Mouse (Mus musculus): ENCODE measurements around the gene Lancl2. TPM values are rescaled to one million over a fixed set of nuclear protein-coding genes. Genes with fewer than 3 reads are reported as not detected.

Lancl2 gene
- polyA plus RNA-seq, 1 experiment, result 4.0 TPM

DNA sequence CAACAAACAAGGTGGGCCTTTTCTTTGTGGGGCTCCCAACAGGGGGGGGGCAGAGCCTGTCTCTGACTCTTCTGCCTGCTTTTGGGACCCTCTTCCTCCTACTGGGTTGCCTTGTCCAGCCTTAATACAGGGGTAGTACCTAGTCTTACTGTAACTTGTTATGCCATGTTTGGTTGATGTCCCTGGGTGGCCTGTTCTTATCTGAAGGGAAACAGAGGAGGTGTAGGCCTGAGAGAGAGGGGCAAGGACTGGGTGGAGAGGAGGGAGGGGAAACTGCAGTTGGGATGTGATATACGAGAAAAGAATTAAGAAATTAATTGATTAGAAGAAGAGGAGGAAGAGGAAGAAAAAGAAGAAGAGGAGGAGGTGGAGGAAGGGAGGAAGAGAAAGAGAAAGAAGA lies 63.9 kb downstream of the Lancl2 start:
- WGBS, result 94% methylated on average over 1 of the region's 1 CpGs

DNA sequence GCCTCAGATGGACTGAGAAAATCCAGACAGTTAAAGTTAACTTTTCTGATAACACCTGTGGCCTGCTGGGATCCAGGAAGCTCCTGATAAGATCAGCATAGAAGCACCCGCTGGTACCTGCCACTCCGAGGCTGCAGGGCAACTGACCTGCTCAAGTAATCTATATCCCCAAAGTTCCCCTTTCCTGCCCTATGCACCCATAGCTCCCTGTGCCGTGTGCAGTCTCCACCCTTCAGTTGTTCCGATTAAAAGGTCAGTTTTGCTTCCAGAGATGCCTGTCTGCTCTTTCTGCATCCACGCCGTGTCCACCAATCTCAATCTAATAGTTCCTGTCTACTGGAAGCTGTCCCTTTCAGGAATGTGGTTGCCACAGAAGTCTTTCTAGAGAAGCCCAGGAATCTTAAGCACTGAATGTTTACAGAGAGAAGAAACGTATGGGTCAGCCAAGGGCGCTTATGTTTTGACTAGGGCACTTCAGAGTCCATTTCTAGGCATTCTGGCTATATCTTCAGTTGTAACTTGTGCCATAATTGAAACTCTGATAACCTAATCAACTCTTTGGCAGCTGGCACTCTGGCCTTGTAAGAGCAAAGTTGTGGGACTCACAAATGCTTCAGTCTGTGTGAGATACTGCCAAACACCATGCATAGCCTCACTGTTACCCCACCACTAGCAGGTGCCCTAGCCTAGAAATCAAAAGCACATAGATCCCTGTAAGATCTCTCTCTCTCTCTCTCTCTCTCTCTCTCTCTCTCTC lies 65.0 kb downstream of the Lancl2 start:
- 76% methylated on average over 8 of the region's 8 CpGs for WGBS
- no peak for DNase-seq (ENCODE audit: low read depth, low spot score)

More for the DNA sequence above, 63.9 kb downstream of the Lancl2 start:
- DNase-seq (ENCODE audit: low read depth, low spot score), result no peak

DNA sequence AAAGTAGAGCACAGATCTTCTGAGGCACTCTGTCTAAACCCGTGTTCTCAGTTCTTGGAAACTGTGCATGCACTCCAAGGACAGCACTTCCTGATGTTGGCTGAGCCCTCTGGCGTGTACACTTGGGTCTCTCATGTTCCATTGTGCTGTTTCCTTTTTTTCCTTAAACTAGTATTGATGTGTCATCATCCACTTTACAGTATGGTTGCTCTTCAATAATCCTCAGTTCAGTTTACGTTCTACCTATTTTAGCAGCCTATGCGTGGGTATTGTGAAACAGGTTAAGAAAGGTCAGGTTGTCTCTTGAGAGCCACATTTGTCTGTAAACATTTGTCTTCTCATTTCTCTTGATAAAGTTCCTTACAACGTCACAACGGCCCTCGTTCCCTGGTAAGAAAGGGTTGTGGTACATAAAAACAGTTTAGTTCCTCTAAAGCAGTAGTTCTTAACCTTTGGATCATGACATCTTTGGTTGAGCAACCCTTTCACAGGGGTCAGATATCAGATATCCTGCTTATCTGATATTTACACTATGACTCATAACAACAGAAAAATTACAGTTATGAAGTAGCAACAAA lies 66.7 kb downstream of the Lancl2 start:
- 50% methylated on average over 7 of the region's 7 CpGs for WGBS
- no peak for DNase-seq (ENCODE audit: low read depth, low spot score)

DNA sequence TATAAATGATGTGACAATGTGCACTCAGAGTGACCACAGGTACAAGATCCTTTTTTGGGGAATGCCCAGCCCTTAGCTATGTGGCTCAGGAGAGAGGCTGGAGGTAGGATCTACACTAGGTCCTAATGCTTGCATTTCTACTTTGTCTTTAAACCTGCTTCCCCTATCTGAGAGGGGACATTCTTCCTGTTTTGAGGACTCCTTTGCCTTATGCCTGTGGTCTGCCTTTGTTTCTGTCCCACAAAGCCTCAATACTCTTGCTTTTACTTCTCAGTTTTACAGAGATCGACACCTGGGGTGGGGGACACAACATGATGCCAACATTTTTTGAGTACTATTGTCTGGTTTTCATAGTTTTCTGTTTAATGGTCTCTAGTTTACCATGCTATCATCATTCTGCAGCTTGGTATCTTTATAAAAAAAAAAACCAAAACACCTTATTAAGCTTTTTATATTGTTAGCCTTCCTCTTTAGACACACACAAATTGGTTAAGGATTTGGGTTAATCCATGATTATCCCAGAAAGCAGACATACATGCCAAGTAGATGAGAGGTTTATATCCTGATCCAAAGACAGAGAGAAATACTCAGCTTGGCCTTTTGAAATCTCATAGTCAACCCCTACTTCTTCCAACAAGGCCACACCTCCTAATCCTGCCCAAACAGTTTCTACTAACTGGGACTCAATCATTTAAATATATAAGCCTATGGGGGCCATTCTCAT lies 68.3 kb downstream of the Lancl2 start:
- WGBS, result 89% methylated on average over 1 of the region's 1 CpGs
- no peak for DNase-seq (ENCODE audit: low read depth, low spot score)

DNA sequence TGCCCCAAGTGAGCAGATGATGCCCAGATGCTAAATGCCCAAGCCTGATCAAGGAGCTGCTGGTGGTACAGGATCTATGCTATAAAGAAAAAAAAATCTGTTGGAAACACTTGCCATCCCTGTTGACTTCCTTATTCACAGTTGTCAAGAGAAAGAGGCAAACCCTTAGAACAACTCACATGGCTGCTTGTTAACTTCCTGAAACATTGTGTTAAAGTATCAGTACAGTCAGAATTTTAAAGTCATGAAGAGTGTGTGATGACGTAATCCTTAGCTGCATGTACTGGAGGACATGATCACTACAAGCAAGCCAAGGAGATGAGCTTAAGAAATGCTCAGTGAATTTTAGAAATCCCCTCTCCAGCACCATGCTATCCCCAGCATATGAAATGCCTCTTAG lies 71.5 kb downstream of the Lancl2 start:
- 90% methylated on average over 1 of the region's 1 CpGs for WGBS
- no peak for DNase-seq (ENCODE audit: low read depth, low spot score)

DNA sequence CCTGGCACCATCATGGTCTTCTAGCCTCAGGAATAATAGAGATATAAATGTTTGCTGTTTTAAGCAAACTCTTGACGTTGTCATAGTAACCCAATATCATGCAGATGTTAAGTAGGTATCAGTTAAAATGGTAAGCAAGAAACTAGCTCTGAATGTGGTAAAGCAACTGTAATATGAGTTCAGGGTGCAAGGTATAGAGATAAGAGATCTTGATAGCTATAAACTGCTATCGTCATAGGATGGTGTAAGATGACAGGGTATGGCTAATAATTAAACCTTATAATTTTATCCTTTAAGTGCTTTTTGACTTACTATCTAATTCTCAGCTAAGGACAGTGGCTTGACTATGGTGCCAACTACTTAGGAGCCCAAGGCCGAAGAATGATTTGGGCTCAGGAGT lies 78.0 kb downstream of the Lancl2 start:
- WGBS, result 42% methylated on average over 3 of the region's 3 CpGs
- DNase-seq (ENCODE audit: low read depth, low spot score), result no peak

DNA sequence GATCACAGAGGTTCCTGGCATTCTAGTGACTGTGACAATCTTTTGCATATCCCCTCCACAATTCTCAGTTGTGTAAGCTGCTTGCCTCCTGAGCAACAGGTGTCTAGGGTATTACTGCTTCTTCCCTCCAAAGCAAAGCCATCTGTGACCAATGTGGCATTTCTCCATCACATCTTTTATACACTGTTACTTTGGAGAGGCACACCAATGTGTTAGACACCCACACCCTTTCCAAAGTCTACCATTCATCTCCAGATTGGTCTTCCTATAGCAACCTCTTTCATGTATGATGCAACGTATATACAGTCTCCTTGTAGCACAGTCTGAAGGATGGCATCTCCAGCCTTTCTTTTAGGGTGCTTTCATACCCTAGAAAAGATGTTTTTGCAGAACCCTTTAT lies 80.3 kb downstream of the Lancl2 start:
- WGBS, result 84% methylated on average over 1 of the region's 1 CpGs

DNA sequence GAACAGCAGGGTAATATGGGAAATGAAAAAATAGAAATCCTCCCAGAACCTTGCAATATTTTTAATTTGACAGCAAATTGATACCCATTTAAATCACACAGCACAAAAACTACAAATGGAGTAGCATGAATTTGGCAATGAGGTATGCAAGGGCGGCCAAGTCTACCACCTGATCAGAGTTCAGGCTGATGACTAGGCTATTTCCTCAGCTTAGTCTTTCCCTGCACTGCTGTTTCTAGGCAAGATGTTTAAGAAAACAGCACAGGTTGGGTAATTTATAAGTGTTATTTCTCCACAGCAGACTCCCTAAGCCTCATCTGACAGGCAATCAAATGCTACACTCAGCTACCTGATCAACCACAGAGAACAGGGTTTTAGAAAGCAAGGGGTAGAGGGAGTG lies 81.9 kb downstream of the Lancl2 start:
- DNase-seq (ENCODE audit: low read depth, low spot score), result no peak

More for the DNA sequence above, 80.3 kb downstream of the Lancl2 start:
- no peak for DNase-seq (ENCODE audit: low read depth, low spot score)

DNA sequence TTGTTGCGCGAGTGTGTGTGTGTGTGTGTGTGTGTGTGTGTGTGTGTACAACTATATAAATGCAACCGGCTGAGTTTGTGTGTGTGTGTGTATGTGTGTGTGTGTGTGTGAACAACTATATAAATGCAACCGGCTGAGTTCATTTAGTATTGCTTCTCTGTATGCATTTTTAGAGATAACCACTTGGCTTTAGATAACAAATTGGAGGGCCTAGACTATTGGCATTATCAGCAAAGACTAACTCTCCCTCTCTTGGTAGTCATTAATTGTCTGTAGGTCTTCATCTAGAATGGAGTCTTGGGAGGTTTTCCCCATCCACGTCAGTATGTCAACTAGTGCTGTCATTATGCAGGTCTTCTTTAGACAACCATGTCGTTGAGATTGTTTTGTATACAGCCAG lies 85.0 kb downstream of the Lancl2 start:
- no peak for DNase-seq (ENCODE audit: low read depth, low spot score)
- 93% methylated on average over 6 of the region's 6 CpGs for WGBS

More for the DNA sequence above, 81.9 kb downstream of the Lancl2 start:
- WGBS, result 98% methylated on average over 1 of the region's 1 CpGs

Other genes starting within 250 kb of the Lancl2 start
- gene Ppm1k, start 167.1 kb upstream of the Lancl2 start, polyA plus RNA-seq (2012; rRNA removed), result 1.1 and 1.5 TPM in 2 replicates
- gene Herc6, start 121.5 kb upstream of the Lancl2 start, polyA plus RNA-seq (2012; rRNA removed), result 5.6 and 17.1 TPM in 2 replicates
- gene Pyurf, start 10.5 kb upstream of the Lancl2 start, polyA plus RNA-seq (2012; rRNA removed), result 12.9 and 13.1 TPM in 2 replicates
- gene Vopp1, start 122.6 kb downstream of the Lancl2 start, polyA plus RNA-seq (2012; rRNA removed), result 12.4 and 15.3 TPM in 2 replicates
- not detected in 2 replicates for gene Vmn1r21, start 147.8 kb downstream of the Lancl2 start, polyA plus RNA-seq (2012; rRNA removed)
- not detected in 2 replicates for gene Vmn1r22, start 205.5 kb downstream of the Lancl2 start, polyA plus RNA-seq (2012; rRNA removed)
- not detected in 2 replicates for gene Vmn1r23, start 224.3 kb downstream of the Lancl2 start, polyA plus RNA-seq (2012; rRNA removed)